Mouse (Mus musculus) frontal cortex, postnatal 10 days (tissue): ENCODE data around the gene Sptan1.

ENCODE experiments used
- DNase-seq, 2 experiments: peaks; one replicate each; pipeline ENCODE4 v3.0.0; 2022; ENCODE audit warnings: low spot score in 2 of 2, mixed read lengths in 1 of 2

Gene Sptan1

DNA sequence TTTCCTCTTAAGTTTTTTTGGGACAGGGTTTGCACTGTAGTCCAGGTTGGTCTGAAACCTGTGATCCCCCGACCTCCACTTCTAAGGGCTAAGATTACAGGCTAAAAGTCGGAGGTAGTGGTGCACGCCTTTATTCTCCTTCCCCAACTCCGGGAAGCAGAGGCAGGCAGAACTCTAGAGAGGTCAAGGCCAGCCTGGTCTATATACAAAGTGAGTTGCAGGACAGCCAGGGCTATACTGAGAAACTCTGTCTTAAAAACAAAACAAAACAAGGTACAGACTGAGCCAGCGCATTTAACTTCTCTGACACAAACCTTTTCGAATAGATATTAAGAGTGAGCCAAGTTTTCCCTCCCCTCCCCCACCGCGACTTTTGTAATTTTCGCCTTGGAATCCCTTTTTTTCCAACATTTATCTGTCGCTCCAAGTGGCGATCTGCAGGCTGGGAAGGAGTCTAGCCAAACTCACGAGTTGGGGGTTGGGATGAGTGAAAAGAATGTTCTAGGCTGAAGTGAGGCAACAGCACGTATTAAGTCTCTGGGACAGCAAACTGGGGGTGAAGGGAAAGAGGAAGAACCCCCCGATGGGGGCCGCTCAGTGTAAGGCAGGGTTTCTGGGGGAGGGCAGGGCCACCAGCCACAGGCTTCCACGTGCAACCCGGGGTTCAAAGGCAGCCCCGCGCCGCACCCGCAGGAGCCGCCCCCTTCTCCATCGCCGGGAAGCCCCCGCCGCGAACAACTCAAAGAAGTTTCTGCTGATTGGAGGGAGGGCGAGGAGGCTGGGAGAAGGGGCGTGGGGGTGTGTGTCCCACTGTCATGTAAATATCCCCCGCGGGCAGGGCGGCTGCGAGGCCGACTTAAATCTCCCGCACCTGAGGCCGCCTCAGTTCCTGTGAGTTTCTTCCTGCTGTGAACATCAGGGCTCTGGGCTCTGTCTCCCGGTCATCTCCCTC, 96.1 kb downstream of the Sptan1 start:
- peak in 1 of 2 experiments; percentile 27 for DNase-seq

DNA sequence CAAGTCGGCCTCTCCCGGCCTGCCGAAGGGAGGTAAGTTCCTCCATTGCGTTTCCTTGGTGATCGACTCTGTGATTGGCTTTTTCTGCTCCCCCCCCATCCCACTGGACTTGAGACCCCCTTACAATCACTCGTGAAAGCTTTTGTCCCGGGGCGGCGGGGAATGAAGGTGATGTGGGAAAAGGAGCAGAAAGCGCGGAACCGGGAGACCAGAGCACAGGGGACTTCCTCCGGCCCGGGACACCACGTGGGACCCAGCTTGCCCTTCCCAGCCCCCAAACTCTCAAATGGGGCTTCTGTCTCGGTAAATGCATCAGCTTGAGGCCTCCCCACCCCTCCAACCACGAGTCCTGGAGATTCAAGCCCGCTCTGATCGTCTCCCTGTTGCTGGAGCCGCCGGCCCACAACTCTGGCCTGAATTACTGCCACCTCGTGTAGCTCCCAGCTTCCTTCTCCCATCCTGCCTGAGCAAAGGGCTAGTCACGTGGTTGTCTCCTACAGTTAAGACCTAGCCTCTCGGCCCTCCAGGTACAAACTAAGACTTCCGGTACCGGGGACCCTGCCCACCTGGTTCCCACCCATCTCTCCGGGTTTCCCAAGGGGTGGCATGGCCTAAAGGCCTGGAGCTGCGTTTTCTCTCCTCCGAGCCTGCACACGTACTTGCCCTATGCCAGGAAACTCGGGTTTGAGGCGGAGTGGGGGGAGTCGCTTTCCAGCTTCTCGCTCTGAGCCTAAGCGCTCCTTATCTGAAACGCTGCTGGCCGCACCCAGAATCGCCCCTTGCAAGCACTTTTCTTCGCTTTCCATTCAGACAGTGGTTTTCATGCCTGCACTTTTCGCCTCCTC, 97.1 kb downstream of the Sptan1 start:
- peak in 1 of 2 experiments; percentile 34 for DNase-seq

DNA sequence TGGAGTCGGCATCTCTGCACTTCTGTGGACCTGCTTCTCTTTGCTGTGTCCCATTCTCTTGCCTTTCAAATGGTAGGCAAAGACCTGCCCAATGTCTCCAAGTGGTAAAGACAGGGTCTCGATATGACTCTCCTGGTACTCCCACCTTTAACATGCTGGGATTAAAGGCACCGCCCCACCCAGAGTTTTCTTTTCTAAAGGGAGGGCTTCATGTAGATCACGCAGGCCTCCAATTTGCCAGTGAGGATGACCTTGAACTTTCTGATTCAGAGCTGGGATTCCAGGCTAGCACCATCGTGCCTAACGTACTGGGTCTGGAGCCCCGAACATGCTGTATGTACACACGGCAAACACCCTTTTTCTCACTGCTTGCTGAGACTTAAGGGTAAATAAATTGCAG, 97.9 kb downstream of the Sptan1 start:
- DNase-seq: no peak

DNA sequence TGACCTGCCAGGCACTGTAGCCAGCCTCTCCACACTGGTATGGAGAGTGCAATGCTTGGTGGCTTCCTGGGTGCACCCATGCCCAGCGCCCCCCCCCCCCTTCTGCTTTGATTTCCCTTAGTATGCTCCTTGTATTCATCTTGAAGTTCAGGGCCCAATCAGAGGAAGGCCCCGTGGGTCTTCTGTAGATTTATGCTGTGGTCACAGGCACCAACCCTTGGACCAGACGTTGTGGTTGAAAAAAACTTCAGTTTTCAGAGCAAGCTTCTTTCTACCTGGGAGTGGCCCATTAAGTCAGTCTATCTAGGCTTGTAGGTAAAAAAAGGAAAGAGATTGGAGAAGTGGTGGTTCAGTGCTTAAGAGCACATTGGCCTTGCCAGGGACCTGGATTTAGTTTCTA, 98.4 kb downstream of the Sptan1 start:
- no peak for DNase-seq

DNA sequence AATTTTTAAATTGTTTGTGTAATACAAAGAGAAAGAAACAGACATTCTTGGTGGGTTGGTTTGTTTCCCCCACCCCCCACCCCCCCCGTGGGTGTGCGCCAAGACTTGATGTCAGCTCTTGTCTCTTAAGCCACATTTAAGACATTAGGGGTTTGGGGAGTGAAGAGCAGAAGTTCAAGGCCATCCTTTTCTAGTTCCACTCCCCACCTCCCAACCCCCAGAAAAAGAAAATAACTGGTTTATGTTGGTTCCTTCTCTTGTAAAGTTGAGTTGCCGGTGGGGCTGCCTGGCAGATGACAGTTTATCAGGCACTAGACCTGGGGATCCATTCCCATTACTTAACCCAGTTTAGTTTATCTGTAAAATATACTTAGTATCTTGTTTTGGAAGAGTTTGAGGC, 98.9 kb downstream of the Sptan1 start:
- no peak for DNase-seq

DNA sequence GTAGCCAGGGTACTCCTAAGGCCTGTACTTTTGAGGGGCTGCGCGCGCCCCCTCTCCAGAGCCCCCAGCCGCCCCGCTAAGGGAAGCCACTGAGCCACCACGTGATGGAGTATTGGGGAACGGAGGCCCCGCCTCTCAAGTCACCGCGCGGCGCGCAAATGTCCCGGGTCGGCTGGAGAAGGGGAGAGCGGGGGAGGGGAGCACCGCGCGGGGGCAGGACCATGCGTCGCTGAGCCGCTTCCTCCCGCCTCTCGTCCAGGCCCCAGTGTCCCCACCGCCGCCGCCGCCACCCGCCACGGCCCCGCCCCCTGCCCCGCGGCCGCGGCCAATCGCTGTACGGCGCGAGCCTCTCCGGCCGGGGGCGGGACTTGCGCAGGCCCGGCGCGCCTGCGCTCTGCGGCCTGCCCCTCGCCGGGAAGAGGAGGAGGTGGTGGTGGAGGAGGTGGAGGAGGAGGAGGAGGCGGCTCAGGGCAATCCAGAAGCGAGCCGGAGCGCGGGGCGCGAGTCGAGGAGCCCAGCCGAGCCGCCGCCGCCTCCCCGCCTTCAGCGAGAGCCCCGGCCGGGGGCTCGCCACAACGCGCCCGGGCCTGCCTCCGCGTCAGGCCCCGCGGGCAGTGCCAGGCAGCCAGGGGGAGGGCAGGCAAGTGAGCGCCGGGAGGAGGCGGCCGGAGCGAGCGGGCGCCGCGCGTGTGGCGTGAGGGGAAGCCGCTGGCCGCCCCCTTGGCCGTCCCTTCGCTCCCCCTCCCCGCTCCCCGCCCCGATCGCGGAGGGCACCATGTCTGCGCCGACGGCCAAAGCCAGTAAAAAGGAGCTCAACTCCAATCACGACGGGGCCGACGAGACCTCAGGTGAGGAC, 100.9 kb downstream of the Sptan1 start:
- peak; percentile 92 for DNase-seq

DNA sequence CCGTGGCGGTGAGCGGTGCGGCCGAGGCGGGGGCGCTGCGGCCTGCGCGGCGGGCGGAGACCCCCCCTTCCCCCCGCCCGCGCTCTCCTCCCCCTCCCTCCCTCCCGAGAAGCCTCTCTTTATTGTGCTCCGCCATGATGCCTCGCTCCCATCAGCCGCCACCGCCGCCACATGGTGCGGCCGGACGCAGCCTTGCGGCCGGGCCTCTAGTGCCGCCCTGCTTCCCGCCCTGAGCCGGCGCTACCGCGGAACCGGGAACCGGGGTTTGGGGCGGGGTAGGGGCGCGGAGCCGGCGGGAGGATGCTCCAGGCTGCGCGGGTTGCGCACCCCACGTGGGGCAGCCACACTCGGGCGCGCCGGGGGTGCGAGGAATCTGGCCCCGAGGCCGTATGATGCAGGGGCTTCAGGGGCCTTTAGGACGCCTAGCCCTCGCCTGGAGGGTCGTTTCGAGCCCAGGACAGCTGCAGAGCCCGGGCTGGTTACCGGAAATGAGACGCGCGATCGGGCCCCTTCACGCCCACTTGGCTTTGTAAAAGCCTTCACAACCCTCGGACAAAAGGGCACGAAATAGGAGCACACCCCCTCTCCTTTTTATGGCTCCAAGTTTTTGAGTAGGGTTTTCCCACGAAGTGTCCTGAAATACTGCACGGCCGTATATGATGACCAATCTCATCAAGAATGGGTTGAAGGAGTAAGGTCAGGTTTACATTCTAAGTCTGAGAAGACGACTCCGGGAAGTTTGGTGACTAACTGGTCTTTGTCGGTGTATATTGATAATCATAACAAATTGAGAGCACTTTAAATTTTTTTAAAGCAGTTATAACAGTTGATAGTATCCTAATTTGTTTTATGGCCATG, 101.9 kb downstream of the Sptan1 start:
- peak in 1 of 2 experiments; percentile 42 for DNase-seq

DNA sequence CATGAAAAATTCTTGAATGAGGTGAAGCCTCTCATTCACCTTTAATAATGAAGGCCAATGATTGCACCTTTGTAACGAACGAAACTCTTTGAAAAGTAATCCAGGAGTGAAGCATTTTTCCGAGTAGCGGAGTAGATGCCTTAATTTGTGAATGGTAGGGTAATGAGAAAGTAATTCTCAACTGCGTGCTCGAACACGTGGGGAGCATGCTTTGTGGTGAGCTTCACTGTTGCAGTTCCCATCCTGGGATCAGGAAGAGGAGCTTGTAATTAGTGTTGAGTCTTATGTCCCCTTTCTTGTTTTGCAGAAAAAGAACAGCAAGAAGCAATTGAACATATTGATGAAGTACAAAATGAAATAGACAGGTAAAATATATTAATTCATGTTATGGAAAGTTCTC, 102.6 kb downstream of the Sptan1 start:
- no peak for DNase-seq

DNA sequence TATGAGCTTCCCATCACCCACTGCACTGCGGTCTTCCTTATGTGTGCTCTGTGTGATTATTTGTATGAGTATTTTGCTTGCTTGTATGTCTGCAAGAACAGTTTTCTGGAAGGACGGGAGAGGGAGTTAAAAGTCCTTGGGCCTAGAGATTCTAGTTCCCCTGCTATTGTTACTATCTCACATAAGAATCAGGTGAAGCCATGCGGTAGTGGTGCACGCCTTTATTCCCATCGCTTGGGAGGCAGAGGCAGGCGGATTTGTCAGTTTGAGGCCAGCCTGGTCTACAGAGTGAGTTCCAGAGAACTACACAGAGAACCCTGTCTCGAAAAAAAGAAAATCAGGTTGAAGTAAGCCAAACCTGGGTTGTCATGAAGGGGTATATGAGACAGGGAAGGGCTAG, 107.5 kb downstream of the Sptan1 start:
- DNase-seq: no peak

DNA sequence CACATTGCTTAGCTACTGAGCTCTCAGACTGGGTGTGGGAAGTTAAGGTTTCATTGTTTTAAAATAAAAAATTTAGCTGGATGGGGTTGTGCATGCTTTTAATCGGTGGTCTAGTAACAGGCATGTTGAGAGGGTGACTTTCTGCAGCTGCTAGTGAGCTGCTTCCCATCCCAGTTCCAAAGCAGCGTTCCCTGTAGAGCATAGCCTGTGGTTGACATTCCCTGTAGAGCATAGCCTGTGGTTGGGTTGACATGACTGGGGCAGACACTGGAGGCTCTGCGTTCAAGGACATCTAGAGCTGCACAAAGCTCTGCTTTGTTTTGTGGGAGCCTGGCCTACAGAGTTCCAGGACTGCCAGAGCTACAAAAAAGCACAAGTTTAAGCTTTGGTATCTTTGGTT, 107.9 kb downstream of the Sptan1 start:
- no peak for DNase-seq

DNA sequence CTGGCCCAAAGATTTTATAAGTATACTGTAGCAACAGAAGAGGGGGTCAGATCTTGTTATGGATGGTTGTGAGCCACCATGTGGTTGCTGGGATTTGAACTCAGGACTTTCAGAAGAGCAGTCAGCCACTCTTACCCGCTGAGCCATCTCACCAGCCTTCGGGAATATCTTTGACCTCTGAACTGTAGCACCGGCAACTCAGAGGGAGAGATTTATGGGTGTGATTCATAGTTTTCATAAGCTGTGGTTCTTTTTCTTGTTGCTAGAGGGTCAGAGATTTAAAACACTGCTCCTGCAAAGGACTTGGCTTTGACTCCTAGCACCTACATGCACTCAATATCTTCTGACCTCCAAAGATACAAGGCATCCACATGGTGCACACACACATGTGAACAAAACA, 110.3 kb downstream of the Sptan1 start:
- no peak for DNase-seq

DNA sequence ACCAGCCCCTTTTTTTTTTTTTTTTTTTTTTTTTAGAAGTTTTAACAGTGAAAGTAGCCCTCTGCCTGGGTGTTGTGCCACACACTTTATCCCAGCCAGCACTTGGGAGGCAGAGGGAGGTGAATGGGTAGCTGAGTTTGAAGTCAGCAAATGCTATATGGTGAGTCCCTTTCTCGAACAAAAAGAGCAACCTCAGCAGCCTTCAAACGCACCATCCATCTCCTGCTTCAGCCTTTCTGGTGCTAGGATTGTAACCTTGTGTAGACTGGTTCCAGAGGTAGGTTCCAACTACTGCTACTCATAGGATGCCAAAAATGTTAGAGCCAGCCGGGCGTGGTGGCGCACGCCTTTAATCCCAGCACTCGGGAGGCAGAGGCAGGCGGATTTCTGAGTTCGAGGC, 111.1 kb downstream of the Sptan1 start:
- DNase-seq: no peak

DNA sequence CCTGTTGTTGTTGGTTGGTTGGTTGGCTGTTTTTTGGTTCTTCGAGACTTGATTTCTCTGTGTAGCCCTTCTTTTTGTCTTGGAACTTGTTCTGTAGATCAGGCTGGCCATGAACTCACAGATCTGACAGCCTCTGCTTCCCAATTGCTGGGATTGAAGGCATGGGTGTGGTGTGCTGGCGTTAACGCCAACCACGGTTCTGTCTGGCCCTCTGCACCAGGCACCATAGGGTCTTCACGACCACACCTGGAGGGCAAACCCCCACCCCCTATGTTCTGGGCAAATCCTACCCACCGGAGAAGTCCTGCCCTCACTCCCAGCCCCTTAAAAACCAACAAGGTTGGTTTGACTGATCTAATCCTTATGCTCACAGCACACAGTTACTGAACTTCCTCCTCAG, 111.6 kb downstream of the Sptan1 start:
- DNase-seq: no peak

DNA sequence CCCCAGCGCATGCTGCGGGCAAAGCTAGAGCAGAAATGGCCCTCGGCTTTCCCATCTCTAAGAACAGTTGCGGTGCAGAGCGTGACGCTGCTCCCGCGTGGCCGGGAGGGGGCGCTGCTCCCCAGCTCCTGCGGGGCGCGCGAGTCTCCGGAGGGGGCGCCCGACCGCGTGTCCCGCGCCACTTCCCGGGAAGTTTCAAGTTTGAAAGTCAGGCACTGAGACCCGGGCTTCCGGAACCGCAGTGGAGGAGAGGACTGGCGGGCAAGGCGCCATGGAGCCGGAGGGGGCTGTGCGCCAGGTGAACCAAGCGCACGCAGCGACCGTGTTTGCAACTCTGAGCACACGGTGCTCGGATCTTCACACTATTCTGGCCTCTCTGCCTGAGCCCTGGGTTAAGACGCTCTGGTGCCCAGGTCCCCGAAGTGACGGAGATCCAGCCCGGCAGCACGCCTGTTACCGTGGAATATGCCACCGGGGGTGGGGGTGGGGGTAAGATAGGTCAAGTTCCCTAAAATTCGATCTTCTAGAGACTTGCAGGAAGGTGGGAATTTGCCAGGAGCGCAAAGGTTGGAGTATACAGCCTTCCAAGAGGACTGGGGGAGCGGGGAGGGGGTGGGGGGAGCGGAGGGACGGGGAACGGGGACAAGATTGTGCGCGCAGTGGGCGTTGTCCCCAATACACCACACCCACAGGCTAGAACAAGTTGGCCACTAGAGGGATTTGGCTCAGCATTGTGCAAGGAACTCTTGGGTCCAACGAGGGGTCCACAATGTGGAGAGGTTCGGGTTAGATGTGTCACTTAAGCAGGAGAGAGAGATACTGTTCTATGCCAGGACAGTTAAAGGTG, 112.4 kb downstream of the Sptan1 start, which contains the start of gene Pkn3:
TSS of gene Pkn3 (plus strand) at position 183 of the 847 bp plus-strand sequence.
- DNase-seq: peak in 1 of 2 experiments; percentile 77

DNA sequence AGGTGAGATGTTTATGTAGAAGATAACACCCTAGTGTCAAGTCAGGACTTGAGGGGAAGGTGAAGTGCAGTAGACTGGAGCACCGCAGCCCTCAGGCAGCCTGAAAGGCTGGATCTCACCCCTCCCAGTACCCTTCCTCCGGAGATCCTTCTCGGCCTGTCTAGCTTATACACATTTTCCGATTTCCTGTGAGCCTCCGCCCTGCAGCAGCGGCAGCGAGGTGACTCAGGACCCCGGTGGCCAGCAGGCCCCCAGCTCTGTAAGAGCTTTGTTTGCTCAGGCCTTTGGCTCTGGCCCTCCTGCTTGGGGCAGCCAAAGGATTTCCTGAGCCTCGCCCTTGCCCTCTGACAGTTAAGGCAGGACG, 113.0 kb downstream of the Sptan1 start:
- no peak for DNase-seq

DNA sequence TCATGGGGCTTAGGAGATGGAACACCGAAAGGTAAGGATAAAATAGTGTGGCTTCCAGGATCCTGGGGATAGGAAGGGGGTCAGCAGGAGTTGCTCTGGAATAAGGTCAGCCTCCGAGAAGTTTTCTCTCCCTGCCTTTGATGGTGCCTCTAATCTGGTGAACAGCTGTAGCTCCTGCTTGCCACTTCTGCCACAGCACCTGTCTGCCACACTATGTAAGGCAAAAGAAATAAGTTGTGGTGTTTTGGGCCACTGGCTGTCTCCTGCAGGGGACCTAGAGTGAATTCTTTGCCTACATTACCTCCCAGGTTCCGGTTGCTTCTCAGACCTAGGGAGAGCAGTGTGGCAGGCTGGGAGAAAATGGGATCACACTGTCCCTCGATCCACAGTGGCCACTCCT, 113.4 kb downstream of the Sptan1 start:
- DNase-seq: no peak

DNA sequence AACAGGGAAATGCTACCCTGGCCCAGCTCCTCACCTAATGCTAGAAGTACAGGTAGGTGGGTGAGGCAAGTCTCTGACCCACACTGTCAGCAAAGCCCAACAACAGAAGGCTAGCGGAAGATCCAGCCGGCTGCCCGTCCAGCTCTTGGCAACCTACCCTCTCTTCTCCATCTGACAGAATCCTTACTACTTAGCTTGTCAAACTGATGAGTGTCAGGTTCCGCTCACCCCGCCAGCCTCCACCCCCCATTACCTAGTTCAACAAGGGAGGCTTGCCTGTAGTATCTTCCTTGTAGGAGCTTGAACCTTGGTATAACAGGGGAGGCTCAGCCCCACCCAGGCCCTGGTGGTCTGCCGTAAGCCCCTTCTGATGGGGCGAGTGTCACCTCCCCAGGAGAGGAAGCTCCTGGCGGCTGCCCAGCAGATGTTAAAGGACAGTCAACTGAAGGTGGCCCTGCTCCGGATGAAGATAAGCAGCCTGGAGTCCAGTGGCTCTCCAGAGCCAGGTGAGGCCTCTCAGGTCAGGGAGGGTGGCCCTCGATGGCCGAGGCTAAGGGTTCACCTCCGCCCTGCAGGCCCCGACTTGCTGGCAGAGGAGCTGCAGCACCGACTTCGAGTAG, 114.9 kb downstream of the Sptan1 start:
- no peak for DNase-seq
